In the genomic region with DNA sequence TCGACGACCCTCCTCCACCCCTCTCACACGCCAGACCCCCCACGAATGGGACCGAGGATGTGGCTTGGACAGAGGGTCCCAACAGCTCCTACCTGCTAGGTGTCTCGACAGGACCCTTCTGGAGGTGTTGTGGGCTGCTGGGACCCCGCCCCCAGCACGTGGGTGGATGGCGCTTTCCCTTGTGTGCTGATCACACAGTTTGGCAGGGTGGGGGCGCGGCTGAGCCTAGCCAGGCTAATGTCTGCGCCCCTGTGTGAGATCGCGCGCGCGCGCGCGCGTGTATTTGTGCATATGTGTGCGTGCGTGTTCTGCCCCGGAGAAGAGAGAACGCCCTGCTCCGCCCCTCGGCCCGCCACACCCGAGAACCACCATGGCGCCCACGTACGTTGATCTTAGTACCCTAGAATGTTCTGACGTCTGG, we compare ENCODE assay signal across 9 mouse cellular contexts. TPM values are rescaled to one million over a fixed set of nuclear protein-coding genes. Genes with fewer than 3 reads are reported as not detected.
DNase-seq lines count a peak whose midpoint lies in the region; ATAC-seq and TF ChIP-seq lines count a peak whose summit lies in the region.
"Had no signal": no experiment of that assay in that cellular context is flagged by ENCODE, and none has a peak within 500 bp of the region (broad histone marks: within the 10 kb centered on the region; RNA-seq: fewer than 3 reads in every experiment).

A gene (minus strand): TSS at position 321 of the 421 bp plus-strand sequence.

- 8% methylated on average over 33 of the region's 33 CpGs for WGBS in heart, embryonic 10.5 days
- WGBS in forebrain, embryonic 10.5 days = 11% methylated on average over 33 of the region's 33 CpGs
- 8% methylated on average over 33 of the region's 33 CpGs for WGBS in intestine, postnatal 0 days
- 9% methylated on average over 33 of the region's 33 CpGs for WGBS in liver, embryonic 15.5 days (ENCODE audit: insufficient replicate concordance)
- WGBS in small intestine, adult 2 months = 2% methylated on average over 33 of the region's 33 CpGs

- H3K4me3 ChIP-seq in heart, embryonic 10.5 days = peak within 1 kb of the TSS; percentile 50
- H3K4me3 ChIP-seq in ES-E14 (ENCODE audit: insufficient read depth in 1 of 2, low read depth in 1 of 2, low read length in 2 of 2, poor library complexity in 1 of 2, severe bottlenecking in 1 of 2) = peak within 1 kb of the TSS; percentile 19 to 44
- H3K4me3 ChIP-seq in forebrain, embryonic 10.5 days = peak within 1 kb of the TSS; percentile 56
- peak within 1 kb of the TSS; percentile 20 for H3K4me3 ChIP-seq in intestine, postnatal 0 days (ENCODE audit: low read depth, low read length)
- H3K4me3 ChIP-seq in liver, embryonic 15.5 days (replicated peaks) = peak within 1 kb of the TSS; percentile 20; the same call in 1 of the 2 replicates
- H3K4me3 ChIP-seq in small intestine, adult 2 months (ENCODE audit: low read depth, low read length) = peak within 1 kb of the TSS; percentile 29

- TF ChIP-seq CTCF in intestine, postnatal 0 days (IDR thresholded peaks at IDR 0.05; ENCODE audit: low read depth) = no peak
- TF ChIP-seq CTCF in small intestine, adult 2 months (IDR thresholded peaks at IDR 0.05; ENCODE audit: extremely low read depth, insufficient read length, insufficient replicate concordance, low read depth, low read length) = no peak

- H3K27ac ChIP-seq in heart, embryonic 10.5 days = no peak within 1 kb of the TSS
- H3K27ac ChIP-seq in ES-E14 (ENCODE audit: insufficient read depth, low read depth, low read length, poor library complexity, severe bottlenecking) = no peak within 1 kb of the TSS
- peak within 1 kb of the TSS; percentile 77 for H3K27ac ChIP-seq in forebrain, embryonic 10.5 days
- H3K27ac ChIP-seq in intestine, postnatal 0 days (ENCODE audit: low read depth, low read length) = no peak within 1 kb of the TSS
- H3K27ac ChIP-seq in liver, embryonic 15.5 days (replicated peaks) = no peak within 1 kb of the TSS
- H3K27ac ChIP-seq in small intestine, adult 2 months (ENCODE audit: insufficient read depth, low read depth, low read length) = no peak within 1 kb of the TSS
- H3K27ac ChIP-seq: macrophage had no signal

- H3K27me3 ChIP-seq in heart, embryonic 10.5 days (ENCODE audit: insufficient read depth, poor library complexity, severe bottlenecking) = peaks cover 32% of the 10 kb centered on the region
- peaks cover 16% of the 10 kb centered on the region for H3K27me3 ChIP-seq in forebrain, embryonic 10.5 days (ENCODE audit: poor library complexity, severe bottlenecking)
- no peaks in the 10 kb centered on the region for H3K27me3 ChIP-seq in intestine, postnatal 0 days (replicated peaks; ENCODE audit: control insufficient read depth, insufficient read depth, low read length)
- peaks cover 39% of the 10 kb centered on the region for H3K27me3 ChIP-seq in liver, embryonic 15.5 days
- no peaks in the 10 kb centered on the region for H3K27me3 ChIP-seq in small intestine, adult 2 months (ENCODE audit: control insufficient read depth, insufficient read depth, low read length)

- DNase-seq in heart, embryonic 10.5 days (ENCODE audit: low spot score) = peak; percentile 71
- DNase-seq in heart, adult 9 months (ENCODE audit: low spot score in 2 of 2) = no peak
- DNase-seq in ES-E14 (ENCODE audit: low read depth, low spot score) = no peak
- no peak for DNase-seq in forebrain, embryonic 10.5 days (ENCODE audit: extremely low spot score, low spot score)
- no peak for DNase-seq in urinary bladder, postnatal 25 days (ENCODE audit: low spot score)

- peaks cover 14% of the 10 kb centered on the region for H3K4me1 ChIP-seq in heart, embryonic 10.5 days
- peaks cover 0 to 9% of the 10 kb centered on the region in 2 experiments; a peak in 1 of 4 replicates for H3K4me1 ChIP-seq in ES-E14 (ENCODE audit: control insufficient read depth in 2 of 2, insufficient read depth in 2 of 2, low read length in 2 of 2, poor library complexity in 1 of 2)
- H3K4me1 ChIP-seq in forebrain, embryonic 10.5 days = peaks cover 17% of the 10 kb centered on the region
- H3K4me1 ChIP-seq in intestine, postnatal 0 days (replicated peaks; ENCODE audit: control insufficient read depth, insufficient read depth, low read length) = no peaks in the 10 kb centered on the region
- peaks cover 15% of the 10 kb centered on the region for H3K4me1 ChIP-seq in liver, embryonic 15.5 days (replicated peaks)
- H3K4me1 ChIP-seq in small intestine, adult 2 months (ENCODE audit: control insufficient read depth, insufficient read depth, insufficient read length, low read length) = peaks cover 4% of the 10 kb centered on the region

- in situ Hi-C loops in ES-E14 (cut with MboI; ENCODE audit: low sequenced_read_pairs in 2 of 2, unreplicated experiment in 2 of 2) = loop anchor here in 1 of 2 experiments (10.0 kb wide), 1 partner anchor 368 kb away; a partner anchor contains a TSS

- no peak for TF ChIP-seq POLR2A in small intestine, adult 2 months (IDR thresholded peaks at IDR 0.05; ENCODE audit: low read depth, low read length)

- no peaks in the 10 kb centered on the region for H3K36me3 ChIP-seq in heart, embryonic 10.5 days
- H3K36me3 ChIP-seq in ES-E14 (ENCODE audit: control insufficient read depth, insufficient read depth, low read length, poor library complexity, severe bottlenecking) = no peaks in the 10 kb centered on the region
- H3K36me3 ChIP-seq in forebrain, embryonic 10.5 days (replicated peaks) = no peaks in the 10 kb centered on the region
- no peaks in the 10 kb centered on the region for H3K36me3 ChIP-seq in intestine, postnatal 0 days (ENCODE audit: control insufficient read depth, insufficient read depth)
- H3K36me3 ChIP-seq in liver, embryonic 15.5 days (replicated peaks) = no peaks in the 10 kb centered on the region
- peaks cover 14% of the 10 kb centered on the region for H3K36me3 ChIP-seq in small intestine, adult 2 months (ENCODE audit: control insufficient read depth, insufficient read depth, low read length)

- peak within 1 kb of the TSS; percentile 51; the same call in 1 of the 2 replicates for H3K9ac ChIP-seq in ES-E14 (ENCODE audit: insufficient read depth, low read depth, low read length, poor library complexity, severe bottlenecking)
- no peak within 1 kb of the TSS for H3K9ac ChIP-seq in intestine, postnatal 0 days (ENCODE audit: low read depth, low read length)
- H3K9ac ChIP-seq in liver, embryonic 15.5 days = no peak within 1 kb of the TSS

- H3K4me2 ChIP-seq in intestine, postnatal 0 days (replicated peaks; ENCODE audit: low read depth) = peak within 1 kb of the TSS; percentile 57
- H3K4me2 ChIP-seq in liver, embryonic 15.5 days = peak within 1 kb of the TSS; percentile 51

- ATAC-seq in intestine, postnatal 0 days = no peak; the same call in 1 of the 2 replicates
- no peak for ATAC-seq in liver, embryonic 15.5 days (ENCODE audit: insufficient read depth)

- H3K9me3 ChIP-seq in heart, embryonic 10.5 days = no peaks in the 10 kb centered on the region
- no peaks in the 10 kb centered on the region for H3K9me3 ChIP-seq in ES-E14 (ENCODE audit: control insufficient read depth, insufficient read depth, low read depth, low read length)
- no peaks in the 10 kb centered on the region for H3K9me3 ChIP-seq in forebrain, embryonic 10.5 days
- no peaks in the 10 kb centered on the region for H3K9me3 ChIP-seq in intestine, postnatal 0 days (ENCODE audit: control insufficient read depth)
- no peaks in the 10 kb centered on the region for H3K9me3 ChIP-seq in liver, embryonic 15.5 days (replicated peaks)

TF ChIP-seq in ES-E14, 5 proteins besides CTCF, POLR2A, EP300 and RAD21:
- TF ChIP-seq HCFC1 (IDR thresholded peaks at IDR 0.05; ENCODE audit: borderline replicate concordance, insufficient read depth, low read length) = no peak
- no peak for TF ChIP-seq ZNF384 (IDR thresholded peaks at IDR 0.05; ENCODE audit: low read depth, low read length)
- TF ChIP-seq ZC3H11A (IDR thresholded peaks at IDR 0.05; ENCODE audit: borderline replicate concordance, low read depth, low read length) = no peak
- TF ChIP-seq MAFK (IDR thresholded peaks at IDR 0.05; ENCODE audit: insufficient read depth, low read depth, low read length) = no peak
- TF ChIP-seq CHD2 (IDR thresholded peaks at IDR 0.05; ENCODE audit: low read depth, low read length) = no peak

RNA-seq across cellular contexts. Expression of the gene that starts here (rescaled TPM):
- polyA plus RNA-seq in heart, embryonic 10.5 days (2016; fragmentation: Nextera tagmentation; extraction: Ambion mirVana) = 1.0 and 2.8 TPM in 2 replicates
- total RNA-seq in ES-E14 (2012; rRNA removed) = 3.0 and 8.7 TPM in 2 replicates
- 4.9 and 6.7 TPM in 2 replicates for polyA plus RNA-seq in forebrain, embryonic 10.5 days (2016; fragmentation: Nextera tagmentation; extraction: Ambion mirVana)
- 5.3 and 5.7 TPM in 2 replicates for polyA plus RNA-seq in intestine, postnatal 0 days (2015; fragmentation: Nextera tagmentation; extraction: Ambion mirVana)
- polyA plus RNA-seq in liver, embryonic 15.5 days (2015; fragmentation: Nextera tagmentation; extraction: Ambion mirVana) = 0.35 and 0.77 TPM in 2 replicates
- 4.6 and 9.4 TPM in 2 replicates for polyA plus RNA-seq in small intestine, adult 2 months (2012; rRNA removed)
- polyA plus RNA-seq: macrophage had no signal
